Mouse (Mus musculus) spleen, postnatal 10 days (tissue): Measurements from ENCODE around the gene 4932438H23Rik.
"Not testable (repeated sequence)": the region's sequence is repeated elsewhere in the genome, so short reads cannot be mapped to it uniquely, and the experiment has no call there.

ENCODE experiments used
- DNase-seq, 2 experiments: peaks; one replicate each; pipeline ENCODE4 v3.0.0; 2021 to 2022; ENCODE audit warnings: low spot score in 2 of 2

4932438H23Rik gene

DNA sequence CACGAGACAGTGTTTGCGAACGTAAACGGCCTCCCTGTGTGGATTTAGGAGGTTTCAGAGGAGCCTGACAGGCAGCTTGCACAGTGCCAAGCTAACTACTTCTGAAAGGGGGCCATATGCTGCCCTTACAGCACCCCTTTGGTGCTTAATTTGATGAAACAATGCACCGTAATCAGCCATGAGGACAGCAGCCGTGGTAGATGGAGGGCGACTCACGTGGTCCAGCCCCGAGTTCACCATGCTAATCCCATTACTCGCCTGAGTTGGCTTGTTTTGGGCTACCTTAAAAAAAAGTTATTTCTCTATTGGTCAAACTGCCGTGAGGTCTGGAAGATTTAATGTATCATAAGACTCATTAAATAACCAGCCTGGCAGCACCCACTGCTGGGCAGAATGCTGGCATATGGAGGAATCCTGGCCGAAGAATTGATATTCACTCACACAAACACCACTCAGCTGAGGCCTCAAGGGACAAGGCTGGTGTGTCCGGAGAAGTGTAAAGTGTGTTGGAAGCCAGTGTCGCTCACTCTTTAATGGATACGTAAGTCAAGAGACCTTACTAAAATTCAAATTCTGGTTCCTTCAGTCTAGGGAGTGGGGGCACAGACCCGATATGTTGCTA lies 4.6 kb upstream of the 4932438H23Rik start:
- DNase-seq = no peak

DNA sequence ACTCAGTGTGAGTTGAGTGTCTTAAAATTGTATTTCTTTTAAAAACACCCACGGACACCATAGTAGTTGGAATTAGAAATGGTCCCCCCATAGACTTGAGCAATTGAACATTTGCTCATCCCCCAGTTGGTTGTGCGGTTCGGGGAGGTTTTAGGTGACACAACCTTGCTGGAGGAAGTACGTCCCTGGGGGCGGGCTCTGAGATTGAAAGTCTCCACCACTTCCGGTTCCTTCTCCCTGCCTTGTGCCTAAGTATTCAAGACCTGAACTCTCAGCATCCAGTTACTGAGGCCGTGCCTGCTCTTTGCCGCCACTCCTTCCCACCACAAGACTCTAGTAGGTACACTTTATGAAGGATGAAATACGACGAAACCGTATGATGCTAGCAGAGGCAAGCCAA lies 2.9 kb upstream of the 4932438H23Rik start:
- DNase-seq = no peak

DNA sequence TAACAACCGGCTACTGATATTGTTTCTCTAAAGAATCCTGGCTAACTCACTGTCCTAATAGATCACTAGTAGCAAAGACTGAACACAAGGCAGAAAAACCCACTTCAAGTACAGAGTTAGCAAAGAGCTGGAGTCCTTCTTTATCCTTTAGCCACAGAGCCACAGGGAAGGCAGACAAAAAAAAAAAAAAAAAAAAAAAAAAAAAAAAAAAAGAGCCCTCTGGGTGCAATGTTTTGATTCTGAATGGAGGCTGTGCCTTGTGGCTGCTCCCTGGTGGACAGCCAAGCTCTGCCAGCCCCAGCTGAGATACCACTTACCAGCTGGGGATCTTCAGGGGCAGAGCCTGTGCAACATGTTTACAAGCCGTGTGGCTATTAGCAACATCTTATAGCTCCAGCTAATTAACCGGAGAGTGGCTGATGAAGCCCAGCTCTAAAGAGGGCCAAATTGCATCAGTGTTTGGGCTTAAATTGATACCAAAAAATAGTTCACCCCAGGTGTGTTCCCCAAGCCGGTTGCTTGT lies 2.1 kb upstream of the 4932438H23Rik start:
- DNase-seq = no peak

DNA sequence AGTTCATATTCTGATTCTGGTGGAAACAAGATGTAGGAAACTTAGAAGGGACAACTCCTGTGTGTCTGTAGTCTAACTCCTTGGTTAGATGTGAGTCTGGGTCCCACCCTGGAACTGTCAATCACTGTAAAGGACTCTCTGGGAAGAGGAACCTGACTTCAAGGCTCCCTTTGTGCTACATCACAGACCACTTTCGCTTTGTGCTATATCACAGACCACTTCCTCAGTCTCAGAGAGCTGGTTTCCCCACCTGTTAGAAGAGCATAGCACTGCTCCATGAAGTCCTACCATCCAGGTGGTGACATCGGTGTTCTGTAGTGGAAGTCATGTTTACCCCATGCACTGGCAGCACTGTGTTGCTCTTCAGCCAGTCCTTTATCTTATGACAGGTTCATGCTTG lies 1.1 kb upstream of the 4932438H23Rik start:
- DNase-seq = no peak

DNA sequence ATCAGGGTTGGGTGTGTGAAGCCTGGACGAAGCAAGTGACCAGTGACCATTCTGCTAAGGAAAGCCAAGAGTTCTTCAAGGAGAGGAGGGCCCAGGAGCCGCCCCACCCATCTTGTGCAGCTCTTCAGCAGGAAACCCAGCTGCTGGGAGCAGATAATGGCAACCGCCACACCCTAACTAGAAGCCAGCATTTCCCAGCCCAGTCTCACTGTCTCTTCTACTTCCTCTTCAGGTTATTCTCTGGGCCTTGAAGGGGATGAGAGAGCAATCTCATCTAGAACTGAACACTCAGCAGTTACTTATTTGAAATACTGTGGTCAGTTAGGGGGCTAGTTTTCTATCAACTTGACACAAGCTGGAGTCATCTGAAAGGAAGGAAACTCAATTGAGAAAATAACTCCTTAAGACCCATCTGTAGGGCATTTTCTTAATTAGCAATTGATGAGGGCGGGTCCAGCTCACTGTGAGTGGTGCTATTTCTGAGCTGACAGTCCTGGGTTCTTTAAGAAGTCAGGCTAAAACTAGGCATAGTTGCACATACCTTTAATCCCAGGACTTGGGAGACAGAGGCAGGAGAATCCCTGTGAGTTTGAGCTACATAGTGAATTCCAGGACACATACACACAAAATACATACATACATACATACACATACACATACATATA lies 8.1 kb downstream of the 4932438H23Rik start:
- peak; percentile 62 to 88 for DNase-seq

DNA sequence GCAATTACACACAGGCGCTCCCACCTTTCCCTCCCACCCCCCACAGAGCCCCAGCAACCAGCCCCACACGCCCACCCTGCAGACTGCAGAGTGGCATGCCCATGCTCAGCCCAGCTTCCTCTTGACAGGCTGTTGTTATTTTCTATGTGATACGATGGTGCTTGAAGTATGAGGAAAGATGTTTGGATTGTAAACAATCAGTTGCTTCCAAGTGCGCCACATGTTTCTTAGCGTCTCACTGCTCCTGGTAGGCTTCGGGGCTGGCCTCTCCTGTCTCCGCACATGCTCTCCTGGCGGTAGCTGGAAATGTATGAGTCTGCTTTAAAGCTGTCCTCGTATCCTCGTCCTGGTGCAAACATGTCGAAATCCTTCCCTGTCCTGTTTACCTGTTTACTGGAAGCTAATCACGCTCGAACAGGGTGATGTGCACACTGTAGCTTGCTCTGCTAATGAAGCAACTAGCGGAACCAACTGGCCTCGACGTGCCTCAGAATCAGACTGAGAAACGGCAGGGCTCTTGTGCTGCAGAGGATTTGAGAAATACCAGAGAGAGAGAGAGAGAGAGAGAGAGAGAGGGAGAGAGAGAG lies 9.6 kb downstream of the 4932438H23Rik start:
- no peak for DNase-seq

DNA sequence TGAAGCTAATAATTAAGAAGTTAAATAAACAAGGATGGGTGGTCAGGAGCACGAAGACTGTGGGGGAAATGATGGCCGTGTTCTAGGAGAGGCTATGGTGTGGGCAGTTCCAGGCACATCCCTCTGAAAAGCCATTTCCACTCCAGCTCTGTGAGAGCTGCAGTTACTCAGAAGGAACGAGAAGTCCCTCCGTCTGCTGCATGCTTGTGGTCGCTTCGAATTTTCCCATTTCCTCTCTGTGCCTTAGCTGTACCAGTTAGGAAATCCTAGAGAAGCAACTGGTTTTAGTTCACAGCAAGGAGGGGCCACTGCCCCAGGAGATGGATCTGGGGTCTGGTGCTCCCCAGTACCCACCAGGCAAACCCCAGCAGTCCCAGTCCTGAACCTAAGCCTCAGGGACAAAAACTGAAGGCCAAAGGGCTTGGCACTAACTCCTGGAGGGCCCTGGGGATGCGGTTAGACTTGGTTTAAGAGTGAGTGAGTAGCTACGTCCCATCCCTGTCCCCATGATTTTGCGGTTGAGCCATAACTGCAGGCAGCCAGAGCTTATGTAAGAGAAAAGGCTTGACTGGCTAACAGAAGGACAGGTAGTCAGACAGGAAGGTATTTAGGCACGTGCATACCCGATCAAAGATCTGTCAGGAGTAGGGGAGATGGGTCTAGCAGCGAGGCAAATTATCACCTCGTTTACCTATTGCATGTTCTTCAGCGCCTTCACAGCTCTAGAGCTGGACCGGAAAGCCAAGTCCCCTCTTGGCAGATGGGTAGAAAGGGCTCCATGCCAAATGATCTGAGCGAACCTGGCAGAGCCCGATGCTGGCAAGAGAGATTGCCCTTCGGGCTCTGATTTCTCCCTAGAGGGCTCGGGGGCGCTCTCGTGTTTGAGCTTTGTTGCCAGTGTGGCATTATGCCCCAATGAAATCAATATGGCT lies 10.3 kb downstream of the 4932438H23Rik start:
- no peak for DNase-seq

DNA sequence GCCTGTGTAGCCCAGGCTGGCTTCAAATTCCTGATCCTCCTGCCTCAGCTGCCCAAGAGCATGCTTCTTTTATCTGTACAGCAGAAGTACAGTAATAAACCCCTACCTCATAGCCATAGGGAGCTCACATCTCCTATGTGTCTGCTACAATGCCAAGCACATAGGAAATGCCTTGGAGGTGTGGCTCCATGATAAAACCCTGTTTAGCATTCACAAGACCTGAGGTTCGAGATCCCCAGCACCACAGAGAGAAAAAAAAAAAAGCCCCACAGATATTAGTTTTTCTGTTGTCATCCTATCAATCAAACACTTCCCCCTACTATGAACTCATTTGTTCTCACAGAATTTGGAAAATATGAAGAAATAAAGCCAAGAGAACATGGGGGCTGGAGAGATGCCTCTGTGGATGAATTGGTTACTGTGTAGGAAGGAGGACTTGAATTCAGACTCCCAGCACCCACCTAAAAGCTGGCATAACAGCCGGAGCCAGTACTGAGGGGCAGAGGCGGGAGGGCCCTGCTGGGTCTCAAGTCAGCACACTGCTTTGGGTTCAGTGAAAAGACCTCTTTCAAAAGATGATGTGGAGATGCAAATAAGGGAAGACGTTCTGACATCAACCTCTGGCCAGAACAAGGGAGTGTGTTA lies 11.8 kb downstream of the 4932438H23Rik start:
- no peak for DNase-seq

DNA sequence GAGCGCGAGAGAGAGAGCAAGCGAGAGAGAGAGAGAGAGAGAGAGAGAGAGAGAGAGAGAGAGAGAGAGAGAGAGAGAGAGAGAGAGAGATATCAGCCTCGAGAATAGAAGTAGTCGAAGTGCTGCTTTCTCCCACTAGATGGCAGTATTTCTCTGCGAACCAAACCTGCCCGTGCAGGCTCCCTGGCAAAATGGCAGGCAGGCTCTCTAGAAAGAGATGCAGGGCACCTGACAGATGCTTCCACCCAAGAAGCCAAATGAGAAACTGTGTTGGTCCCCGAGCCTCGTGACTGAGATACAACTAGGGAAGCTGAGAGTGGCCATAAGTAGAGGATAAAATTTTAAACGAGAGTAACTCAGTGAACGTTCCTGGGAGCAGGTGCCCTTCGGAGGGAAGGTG lies 13.4 kb downstream of the 4932438H23Rik start:
- DNase-seq = peak; percentile 73 to 83

DNA sequence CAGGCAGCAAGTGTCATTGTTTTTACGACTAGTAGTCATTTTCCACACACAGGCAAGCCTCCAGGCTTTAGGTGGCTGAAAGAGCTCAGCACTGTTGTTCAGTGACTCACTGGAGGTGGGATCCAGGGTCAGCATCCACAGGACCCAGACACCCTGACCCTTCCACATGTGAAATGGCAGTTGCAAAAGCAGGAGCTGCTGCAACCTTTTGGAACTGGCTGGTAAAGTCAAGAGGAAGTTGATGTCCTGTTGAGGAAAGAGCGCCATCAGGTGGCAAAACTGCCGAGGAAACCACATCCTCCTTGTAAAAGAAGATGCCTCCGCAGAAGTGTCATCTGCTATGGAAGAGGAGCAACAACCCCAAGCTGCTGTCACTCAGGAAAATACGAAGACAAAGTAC lies 18.7 kb downstream of the 4932438H23Rik start:
- peak in 1 of 2 experiments; percentile 75 for DNase-seq

DNA sequence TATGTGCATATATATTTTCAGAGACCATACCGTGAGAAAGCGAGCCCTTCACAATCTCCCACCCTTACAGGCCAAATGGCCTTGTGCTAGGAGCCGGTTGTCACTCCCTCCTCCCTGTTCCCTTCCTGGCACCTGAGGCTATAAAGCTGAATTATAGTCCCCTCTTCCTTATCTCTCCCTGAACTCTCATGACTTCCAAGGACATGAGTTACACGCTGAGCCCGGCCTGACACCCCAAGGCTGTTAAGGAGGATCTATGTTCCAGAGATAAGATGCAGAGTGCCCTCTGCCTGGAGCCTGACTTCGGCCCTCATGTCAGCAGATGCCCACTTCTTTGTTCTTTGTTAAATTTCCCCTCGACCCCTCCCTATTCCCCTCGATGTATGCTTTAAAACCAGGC lies 19.5 kb downstream of the 4932438H23Rik start:
- DNase-seq = not testable (repeated sequence)

DNA sequence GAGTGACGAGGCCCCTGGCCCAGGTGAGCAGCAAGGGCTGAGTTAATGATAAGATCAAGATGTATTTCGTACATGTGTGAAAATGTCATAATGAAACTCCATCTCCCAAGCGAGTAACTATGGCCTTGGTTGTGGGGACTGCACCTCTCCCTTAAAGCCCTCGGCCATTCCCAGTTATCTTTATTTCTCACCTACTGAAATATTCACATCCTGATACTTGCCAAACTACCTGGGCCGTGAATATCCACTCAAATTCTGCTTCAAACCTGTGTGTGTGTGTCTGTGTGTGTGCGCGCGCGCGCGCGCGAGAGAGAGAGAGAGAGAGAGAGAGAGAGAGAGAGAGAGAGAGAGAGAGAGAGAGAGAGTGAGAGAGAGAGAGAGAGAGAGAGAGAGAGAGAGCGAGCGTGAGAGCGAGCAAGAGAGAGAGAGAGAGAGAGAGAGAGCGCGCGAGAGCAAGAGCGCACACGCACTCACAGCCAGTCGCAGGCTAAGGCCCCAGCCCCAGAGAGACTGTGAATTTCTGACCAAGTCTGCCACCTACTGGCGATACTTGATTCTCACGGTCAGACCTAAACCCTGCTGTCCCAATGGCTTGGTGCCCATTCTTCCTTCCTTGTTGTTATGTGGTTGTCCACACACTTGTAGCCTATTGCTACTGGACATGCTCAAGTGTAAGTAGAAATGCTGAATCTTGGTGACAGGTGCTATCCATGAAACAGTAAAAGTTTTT lies 21.6 kb downstream of the 4932438H23Rik start:
- DNase-seq = peak; percentile 65 to 86

DNA sequence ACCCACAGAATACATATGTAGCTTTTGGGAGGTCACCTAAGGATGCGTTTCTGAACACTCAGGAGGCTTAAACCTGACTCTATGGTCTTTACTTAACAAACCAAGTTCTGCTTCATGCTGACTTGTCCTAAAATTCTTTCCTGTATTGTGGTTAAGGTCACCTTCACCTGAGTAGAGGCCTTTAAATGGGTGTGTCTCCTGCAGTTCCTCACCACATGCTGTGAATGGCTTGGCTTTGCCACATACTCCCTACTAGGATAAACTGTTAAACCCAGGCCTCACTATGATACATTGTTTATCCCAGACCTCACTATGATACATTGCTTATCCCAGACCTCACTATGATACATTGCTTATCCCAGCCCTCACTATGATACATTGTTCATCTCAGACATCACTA lies 22.7 kb downstream of the 4932438H23Rik start:
- no peak for DNase-seq

DNA sequence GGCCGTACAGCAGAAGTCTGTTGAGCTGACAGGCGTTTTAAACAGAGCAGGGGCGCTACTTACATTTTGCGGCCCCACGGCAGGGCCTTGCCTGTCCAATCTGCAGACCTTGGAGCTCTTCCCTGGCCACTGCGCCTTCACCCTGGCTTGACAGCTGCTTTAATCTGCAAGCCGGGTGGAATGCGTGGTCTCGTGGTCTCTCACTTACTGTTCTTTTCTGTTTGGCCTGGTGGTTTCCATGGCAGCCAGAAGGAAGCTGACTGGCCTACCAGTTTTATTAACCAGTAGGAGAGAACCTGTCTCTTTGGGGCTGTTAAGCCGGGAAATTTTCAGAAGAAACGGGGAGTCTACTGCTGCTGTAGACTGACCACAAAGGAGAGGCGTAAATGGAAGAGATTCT lies 26.0 kb downstream of the 4932438H23Rik start:
- DNase-seq = no peak

DNA sequence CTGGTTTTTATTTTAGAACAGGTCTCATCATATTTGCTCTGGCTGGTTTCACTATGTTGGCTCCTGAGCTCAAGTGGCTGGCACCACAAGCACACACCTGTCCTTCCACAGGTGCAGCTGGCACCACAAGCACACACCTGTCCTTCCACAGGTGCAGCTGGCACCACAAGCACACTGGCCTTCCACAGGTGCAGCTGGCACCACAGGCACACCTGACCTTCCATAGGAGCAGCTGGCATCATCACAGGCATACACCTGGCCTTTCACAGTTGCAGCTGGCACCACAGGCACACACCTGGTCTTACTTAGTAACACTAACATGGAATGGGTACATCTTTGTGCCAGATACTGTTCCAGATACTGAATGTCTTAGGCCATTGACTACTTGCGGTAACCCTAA lies 27.8 kb downstream of the 4932438H23Rik start:
- no peak for DNase-seq

DNA sequence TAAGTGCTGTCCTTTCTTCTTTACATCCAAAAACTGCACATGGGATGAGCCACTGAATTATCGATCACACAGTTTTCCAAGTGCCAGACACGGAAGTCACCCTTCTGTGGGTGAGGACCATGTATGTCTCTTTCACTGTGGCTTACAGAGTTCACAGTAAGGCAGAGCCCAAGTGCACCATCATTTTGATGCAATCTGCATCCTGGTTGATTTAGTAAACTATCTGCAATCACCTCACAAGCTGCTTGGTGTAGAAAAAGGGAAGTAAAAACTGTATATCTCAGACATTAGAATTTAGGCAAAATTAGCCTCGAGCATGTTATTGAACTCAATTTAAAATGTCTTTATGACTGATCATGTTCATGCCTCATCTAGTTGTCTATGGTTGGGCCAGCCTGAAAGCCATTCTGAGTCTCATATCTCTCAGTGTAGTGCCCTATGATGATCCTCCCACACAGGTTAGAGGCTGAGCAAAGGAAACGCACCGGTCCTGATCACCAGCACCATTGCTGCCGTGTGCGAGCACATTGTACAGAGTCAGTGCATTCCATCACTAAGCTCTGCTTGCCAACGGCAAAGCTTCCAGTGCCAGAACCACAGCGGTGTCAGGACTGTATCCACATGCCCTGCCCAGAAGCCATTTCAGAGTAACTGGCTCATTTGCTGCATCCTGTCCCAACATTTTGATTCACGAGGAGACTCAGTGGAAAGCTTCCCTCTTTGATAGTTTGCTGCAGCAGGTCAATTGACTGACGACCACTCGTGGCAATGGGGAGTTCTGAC lies 30.1 kb downstream of the 4932438H23Rik start:
- DNase-seq = no peak

DNA sequence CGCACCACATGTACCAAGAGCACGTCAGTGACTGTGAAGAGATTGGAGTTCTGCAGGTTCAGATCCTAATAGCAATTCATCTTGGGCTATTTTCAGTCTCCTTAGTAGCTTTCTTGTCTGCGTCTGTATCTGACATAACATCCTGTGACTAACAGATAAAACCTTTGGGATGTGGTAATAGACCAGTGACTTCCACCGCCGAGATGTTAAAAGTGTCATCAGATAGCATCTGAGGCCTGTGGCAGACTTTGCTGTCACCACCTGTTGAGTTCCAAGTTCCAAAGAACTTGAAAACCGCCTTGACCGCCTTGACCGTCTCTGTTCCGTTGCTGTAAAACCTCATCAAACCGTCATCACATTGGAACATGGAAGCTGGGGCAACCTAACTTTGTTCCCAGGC lies 31.1 kb downstream of the 4932438H23Rik start:
- no peak for DNase-seq

DNA sequence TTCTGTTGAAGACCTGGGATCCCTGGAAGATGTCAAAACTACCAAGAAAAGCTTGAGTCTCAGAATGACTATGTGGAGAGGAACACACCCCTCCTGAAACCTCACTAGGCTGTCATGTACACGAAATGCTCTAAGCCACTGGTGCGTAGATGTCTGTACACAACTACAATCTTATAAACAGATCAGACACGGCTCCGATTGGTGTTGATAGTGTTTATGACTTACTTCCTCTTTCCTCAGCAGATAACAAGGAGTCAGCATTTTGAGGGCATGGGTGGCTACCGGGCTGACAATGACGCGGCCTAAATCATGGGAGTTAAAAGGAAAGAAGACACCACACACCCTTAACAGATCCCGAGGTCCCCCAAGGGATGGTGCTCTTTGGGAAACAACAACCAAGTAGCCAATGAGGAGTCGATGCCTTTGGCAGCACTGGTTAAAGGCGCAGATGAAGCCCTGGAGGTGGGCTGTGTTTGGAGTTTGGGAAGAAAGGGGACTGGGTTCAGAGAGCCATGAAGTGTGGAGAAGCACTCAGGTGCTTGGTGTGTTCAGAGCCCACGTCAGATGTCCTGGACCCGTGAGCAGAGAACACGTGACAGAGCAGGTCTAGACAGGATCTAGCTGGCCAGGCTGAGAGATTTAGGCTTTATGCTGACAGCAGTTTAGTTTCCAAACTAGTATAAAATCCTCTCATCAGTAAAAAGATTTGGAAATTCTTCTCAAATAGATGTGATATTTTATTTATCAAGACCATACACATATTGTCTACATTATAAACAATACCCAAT lies 33.2 kb downstream of the 4932438H23Rik start:
- DNase-seq = no peak

DNA sequence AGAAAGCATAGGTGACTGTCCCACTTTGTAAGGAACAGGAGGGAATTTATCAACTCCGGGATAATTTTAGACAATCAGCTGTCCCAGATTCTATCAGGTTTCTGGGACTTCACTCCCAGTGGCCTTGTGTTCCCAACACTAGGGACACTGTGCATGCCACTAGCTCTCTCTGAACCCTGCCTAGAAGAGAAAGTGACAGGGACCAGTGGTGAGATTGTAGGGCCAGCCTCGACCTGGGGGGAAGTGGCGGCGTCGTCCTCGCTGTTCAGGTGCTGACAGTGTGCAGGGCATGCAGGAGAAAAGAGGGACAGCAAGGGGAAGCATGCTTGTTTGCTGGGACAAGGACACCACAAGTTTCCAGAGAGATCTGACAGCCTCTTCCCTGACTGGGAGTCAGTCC lies 37.2 kb downstream of the 4932438H23Rik start:
- DNase-seq = no peak
